Comparison of ENCODE assay signal across 7 mouse cellular contexts in the genomic region with DNA sequence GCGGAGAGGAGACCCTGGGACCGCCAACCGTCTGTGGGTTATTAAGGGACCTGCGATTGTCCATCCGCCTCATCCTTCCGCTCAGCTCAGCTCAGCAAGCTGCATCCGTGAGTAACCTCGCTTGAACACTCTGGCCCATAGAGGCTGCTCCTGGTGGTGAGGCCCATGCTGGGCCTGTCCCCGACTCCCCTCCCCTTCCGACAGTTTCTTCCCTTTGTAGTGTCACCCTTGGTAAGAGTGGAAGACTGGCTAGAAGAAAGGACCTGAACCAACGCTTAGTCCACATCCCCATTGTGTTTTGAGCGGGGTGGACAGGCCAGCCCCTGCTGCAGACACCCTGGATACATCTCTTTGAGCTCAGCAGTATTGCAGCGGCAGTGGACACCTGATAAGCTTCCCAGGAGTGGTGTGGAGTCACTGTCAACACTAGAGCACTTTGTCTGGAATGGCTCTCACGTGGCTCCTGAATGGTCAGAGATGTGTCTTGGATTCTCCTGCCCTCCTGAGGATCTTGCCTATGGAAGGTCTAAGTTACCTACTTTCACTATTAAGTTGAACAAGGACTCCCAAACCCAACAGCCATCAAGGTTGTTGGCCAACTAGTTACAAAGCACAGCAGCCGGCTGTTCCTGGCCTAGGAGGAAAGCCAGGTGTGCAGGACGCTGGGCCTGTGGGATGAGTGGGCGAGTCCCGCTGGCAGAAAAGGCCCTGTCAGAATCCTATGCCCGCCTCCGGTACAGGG. TPM values are rescaled to one million over a fixed set of nuclear protein-coding genes. Genes with fewer than 3 reads are reported as not detected.
DNase-seq lines count a peak whose midpoint lies in the region; ATAC-seq and TF ChIP-seq lines count a peak whose summit lies in the region.

No protein-coding gene starts in this region.

- peak overlapping the region; percentile 81 for H3K4me2 ChIP-seq in embryonic facial prominence, embryonic 13.5 days
- peak overlapping the region; percentile 65 for H3K4me2 ChIP-seq in hindbrain, embryonic 16.5 days (ENCODE audit: low read length)
- H3K4me2 ChIP-seq in midbrain, postnatal 0 days (ENCODE audit: low read depth, low read length, poor library complexity, severe bottlenecking), result peak overlapping the region; percentile 84

- H3K4me3 ChIP-seq in left cerebral cortex, adult 2 months, result peak overlapping the region; percentile 84
- H3K4me3 ChIP-seq in embryonic facial prominence, embryonic 13.5 days, result peak overlapping the region; percentile 66
- peak overlapping the region; percentile 70 for H3K4me3 ChIP-seq in hindbrain, embryonic 16.5 days (ENCODE audit: low read length)
- H3K4me3 ChIP-seq in midbrain, postnatal 0 days (ENCODE audit: low read depth, low read length), result peak overlapping the region; percentile 58

- no peak for TF ChIP-seq CTCF in left cerebral cortex, adult 2 months (IDR thresholded peaks at IDR 0.05)
- TF ChIP-seq CTCF in midbrain, postnatal 0 days (IDR thresholded peaks at IDR 0.05), result no peak; the same call in 1 of the 2 replicates

- 34% methylated on average over 20 of the region's 20 CpGs for WGBS in embryonic facial prominence, embryonic 13.5 days
- WGBS in hindbrain, embryonic 16.5 days, result 34% methylated on average over 19 of the region's 20 CpGs
- WGBS in midbrain, postnatal 0 days, result 30% methylated on average over 20 of the region's 20 CpGs

- intact Hi-C loops in left cerebral cortex, adult 2 months (cut with DNase I), result loop anchor here (2.0 to 10.0 kb wide), 3 partner anchors 32 to 538 kb away; partner anchors contain the start of genes Surf6 and Wdr5

- 0 out of 2 replicates have a peak, but pooled peaks have one; percentile 28 for ATAC-seq in embryonic facial prominence, embryonic 13.5 days (ENCODE audit: insufficient number of reproducible peaks, insufficient read depth, low FRiP score, low TSS enrichment, low read depth)
- no peak; the same call in 1 of the 2 replicates for ATAC-seq in hindbrain, embryonic 16.5 days
- peak; percentile 57 for ATAC-seq in midbrain, postnatal 0 days (ENCODE audit: low FRiP score)

- no peaks in the 10 kb centered on the region for H3K27me3 ChIP-seq in embryonic facial prominence, embryonic 13.5 days
- no peaks in the 10 kb centered on the region for H3K27me3 ChIP-seq in hindbrain, embryonic 16.5 days (replicated peaks; ENCODE audit: control insufficient read depth, insufficient read depth, low read length)
- no peaks in the 10 kb centered on the region for H3K27me3 ChIP-seq in midbrain, postnatal 0 days (ENCODE audit: insufficient read depth, low read length)

- H3K4me1 ChIP-seq in embryonic facial prominence, embryonic 13.5 days, result peaks cover 19% of the 10 kb centered on the region
- peaks cover 13% of the 10 kb centered on the region for H3K4me1 ChIP-seq in hindbrain, embryonic 16.5 days (ENCODE audit: control insufficient read depth, insufficient read depth, low read depth, low read length)
- H3K4me1 ChIP-seq in midbrain, postnatal 0 days (ENCODE audit: insufficient read depth, low read length), result peaks cover 7% of the 10 kb centered on the region; the same call in 1 of the 2 replicates

- peaks cover 39% of the 10 kb centered on the region for H3K36me3 ChIP-seq in embryonic facial prominence, embryonic 13.5 days
- H3K36me3 ChIP-seq in hindbrain, embryonic 16.5 days (ENCODE audit: control insufficient read depth, insufficient read depth, low read length), result peaks cover 13% of the 10 kb centered on the region
- H3K36me3 ChIP-seq in midbrain, postnatal 0 days (ENCODE audit: insufficient read depth, low read length), result peaks cover 12% of the 10 kb centered on the region

- peak overlapping the region; percentile 84 for H3K27ac ChIP-seq in left cerebral cortex, adult 2 months
- H3K27ac ChIP-seq in embryonic facial prominence, embryonic 13.5 days, result peak overlapping the region; percentile 66
- peak overlapping the region; percentile 81 for H3K27ac ChIP-seq in hindbrain, embryonic 16.5 days (ENCODE audit: low read depth, low read length)
- H3K27ac ChIP-seq in midbrain, postnatal 0 days (ENCODE audit: low read depth, low read length), result peak overlapping the region; percentile 79

- peak in 1 of 2 experiments; percentile 33 for DNase-seq in left cerebral cortex, adult 2 months (ENCODE audit: extremely low spot score in 1 of 2, low spot score in 2 of 2)
- no peak for DNase-seq in left cerebral cortex, adult 11 months (ENCODE audit: low spot score)
- no peak for DNase-seq in midbrain, postnatal 0 days (ENCODE audit: low spot score)
- DNase-seq in thymus, postnatal 0 days (ENCODE audit: low spot score), result no peak
- no peak for DNase-seq in yolk sac, embryonic 10.5 days (ENCODE audit: low spot score)

- H3K9me3 ChIP-seq in embryonic facial prominence, embryonic 13.5 days, result no peaks in the 10 kb centered on the region
- H3K9me3 ChIP-seq in hindbrain, embryonic 16.5 days (ENCODE audit: control insufficient read depth, low read length), result no peaks in the 10 kb centered on the region
- H3K9me3 ChIP-seq in midbrain, postnatal 0 days (ENCODE audit: low read length), result no peaks in the 10 kb centered on the region

- peak overlapping the region; percentile 79 for H3K9ac ChIP-seq in embryonic facial prominence, embryonic 13.5 days
- H3K9ac ChIP-seq in hindbrain, embryonic 16.5 days (ENCODE audit: low read depth, low read length), result peak overlapping the region; percentile 78
- peak overlapping the region; percentile 68 for H3K9ac ChIP-seq in midbrain, postnatal 0 days (replicated peaks; ENCODE audit: low read length, poor library complexity, severe bottlenecking)

RNA-seq across cellular contexts. Expression of gene Brd3os, which starts 0.8 kb away (rescaled TPM):
- 10 to 100 TPM; 26.7 to 27.6 TPM for total RNA-seq in left cerebral cortex, adult 2 months (2021)
- 15.4 and 15.7 TPM in 2 replicates for polyA plus RNA-seq in embryonic facial prominence, embryonic 13.5 days (2015; fragmentation: Nextera tagmentation; extraction: Ambion mirVana)
- 45.6 and 46.2 TPM in 2 replicates for polyA plus RNA-seq in hindbrain, embryonic 16.5 days (2015; fragmentation: Nextera tagmentation; extraction: Ambion mirVana)
- 32.9 and 44.2 TPM in 2 replicates for total RNA-seq in midbrain, postnatal 0 days (2014; rRNA removed)
- polyA plus RNA-seq in midbrain, postnatal 0 days (2015; fragmentation: Nextera tagmentation; extraction: Ambion mirVana), result 42.5 and 47.4 TPM in 2 replicates
- 2.0 and 2.1 TPM in 2 replicates for polyA plus RNA-seq in thymus, postnatal 0 days (2015; fragmentation: Nextera tagmentation; extraction: Ambion mirVana)

RNA-seq across cellular contexts. Expression of gene Vav2, which starts 16.0 kb away (rescaled TPM):
- 10 to 100 TPM; 10.2 to 10.5 TPM for total RNA-seq in left cerebral cortex, adult 2 months (2021)
- 5.2 and 5.4 TPM in 2 replicates for polyA plus RNA-seq in embryonic facial prominence, embryonic 13.5 days (2015; fragmentation: Nextera tagmentation; extraction: Ambion mirVana)
- polyA plus RNA-seq in hindbrain, embryonic 16.5 days (2015; fragmentation: Nextera tagmentation; extraction: Ambion mirVana), result 10.4 and 11.8 TPM in 2 replicates
- total RNA-seq in midbrain, postnatal 0 days (2014; rRNA removed), result 33.6 and 34.8 TPM in 2 replicates
- 6.4 TPM in 2 replicates for polyA plus RNA-seq in midbrain, postnatal 0 days (2015; fragmentation: Nextera tagmentation; extraction: Ambion mirVana)
- polyA plus RNA-seq in thymus, postnatal 0 days (2015; fragmentation: Nextera tagmentation; extraction: Ambion mirVana), result 6.4 and 7.9 TPM in 2 replicates
